Mouse (Mus musculus) heart, adult 2 months (tissue): ENCODE measurements at regions not wholly inside any gene's neighbourhood (a gene's known extent, or its start where the extent isn't known, plus 50 kb on each side); places are given as distances from the start of the nearest gene placed in this dataset.
"Not testable (repeated sequence)": the region's sequence is repeated elsewhere in the genome, so short reads cannot be mapped to it uniquely, and the experiment has no call there.

Source experiments
- CTCF ChIP-seq: fragments of 200-600 bp; IDR thresholded peaks from 2 replicates; pipeline ENCODE4 v1.8.1; 2022; ENCODE audit warnings: antibody characterized with exemption, mild to moderate bottlenecking, moderate library complexity
- EP300 ChIP-seq: fragments of 200-500 bp; IDR thresholded peaks from 2 replicates; pipeline ENCODE4 v1.6.1; 2011; ENCODE audit warnings: low read depth, low read length, control low read depth; ENCODE audit not compliant: insufficient read depth
- POLR2A ChIP-seq: fragments of 200-500 bp; IDR thresholded peaks from 2 replicates; pipeline ENCODE4 v1.6.1; 2011; ENCODE audit warnings: mild to moderate bottlenecking, low read depth, low read length, control low read depth; ENCODE audit not compliant: insufficient read depth

GRCm38 (mm10) chr16:55575609-55576283, 263.0 kb downstream of the Nfkbiz start:
- TF ChIP-seq CTCF, POLR2A, EP300: not testable (repeated sequence)
